Mouse (Mus musculus) heart, adult 2 months (tissue): ENCODE results near the gene Maml2. TPM values are rescaled to one million over a fixed set of nuclear protein-coding genes. Genes with fewer than 3 reads are reported as not detected.
A peak's percentile ranks its signal among the peaks of the same experiment; 100 is the strongest.

Experiments
- DNase-seq, 2 experiments: peaks; one replicate each; pipeline ENCODE4 v3.0.0; 2021
- H3K27ac ChIP-seq: fragments of 200-600 bp; 2 replicates; pipeline ENCODE4 v1.8.1; 2022
- H3K27me3 ChIP-seq: fragments of 200-500 bp; 2 replicates; pipeline ENCODE4 v1.6.1; 2012; ENCODE audit warnings: mild to moderate bottlenecking, low read length, inconsistent platforms, mixed read lengths; ENCODE audit not compliant: control insufficient read depth, insufficient read depth
- H3K36me3 ChIP-seq: fragments of 200-500 bp; 2 replicates; pipeline ENCODE4 v1.6.1; 2012; ENCODE audit warnings: low read length, inconsistent platforms; ENCODE audit not compliant: control insufficient read depth, insufficient read depth
- H3K4me1 ChIP-seq: fragments of 200-500 bp; 2 replicates; pipeline ENCODE4 v1.6.1; 2011; ENCODE audit warnings: low read length; ENCODE audit not compliant: control insufficient read depth, insufficient read depth
- H3K4me3 ChIP-seq: fragments of 200-600 bp; 2 replicates; pipeline ENCODE4 v1.8.1; 2022
- H3K79me2 ChIP-seq: fragments of 200-500 bp; replicated peaks from 2 replicates; pipeline ENCODE4 v1.6.1; 2012; ENCODE audit warnings: mild to moderate bottlenecking, inconsistent platforms, low read length, moderate library complexity, mixed read lengths; ENCODE audit not compliant: control insufficient read depth, insufficient read depth
- H3K9ac ChIP-seq: fragments of 200-500 bp; 2 replicates; pipeline ENCODE4 v1.6.1; 2012; ENCODE audit warnings: low read depth, mild to moderate bottlenecking, control low read depth, inconsistent platforms, low read length, mixed read lengths
- CTCF ChIP-seq: fragments of 200-600 bp; IDR thresholded peaks from 2 replicates; pipeline ENCODE4 v1.8.1; 2022; ENCODE audit warnings: antibody characterized with exemption, mild to moderate bottlenecking, moderate library complexity
- EP300 ChIP-seq: fragments of 200-500 bp; IDR thresholded peaks from 2 replicates; pipeline ENCODE4 v1.6.1; 2011; ENCODE audit warnings: low read depth, low read length, control low read depth; ENCODE audit not compliant: insufficient read depth
- POLR2A ChIP-seq: fragments of 200-500 bp; IDR thresholded peaks from 2 replicates; pipeline ENCODE4 v1.6.1; 2011; ENCODE audit warnings: mild to moderate bottlenecking, low read depth, low read length, control low read depth; ENCODE audit not compliant: insufficient read depth
- WGBS: fragments of 180-500 bp; shearing (Covaris S2); methylation state at CpG from one replicate; pipeline ENCODE4 v1.1.7; 2018; 5-methylcytosine and 5-hydroxymethylcytosine counted together
- intact Hi-C: fragments of 180-260 bp; cut with DNase I; formaldehyde crosslinking; loops from one replicate; pipeline ENCODE4 v1.15.1; 2025
- polyA plus RNA-seq: library from polyadenylated mRNA; depleted of rRNA; stranded (reverse); fragments of >200 nt; gene quantifications from 2 replicates; pipeline ENCODE4 v1.2.3, GENCODE M21; 2012
- total RNA-seq, 2 experiments: library from RNA; stranded (reverse); gene quantifications; 2 replicates each; pipeline ENCODE4 v1.2.3; 2021

Gene Maml2
- total and polyA plus RNA-seq, 3 experiments: 4.8 to 6.5 (median 5.7) TPM

GRCm38 (mm10) chr9:13430302-13430701, 132.5 kb downstream of the Maml2 start:
- no peaks in the 10 kb centered on the region for H3K27me3 ChIP-seq
- 26% methylated on average over 6 of the region's 6 CpGs for WGBS
- H3K4me1 ChIP-seq: peaks cover 19% of the 10 kb centered on the region
- TF ChIP-seq CTCF: no peak
- TF ChIP-seq POLR2A: no peak
- TF ChIP-seq EP300: no peak
- H3K36me3 ChIP-seq: peaks cover 17% of the 10 kb centered on the region
- intact Hi-C loops: no loop called here
- DNase-seq: peak in 1 of 2 experiments; percentile 42
- no peak overlapping the region for H3K9ac ChIP-seq
- H3K27ac ChIP-seq: peak overlapping the region; percentile 40
- H3K4me3 ChIP-seq: no peak overlapping the region
- H3K79me2 ChIP-seq: no peaks in the 10 kb centered on the region; the same call in 1 of the 2 replicates

- Histone ChIP-seq H3K4me1 (peaks cover 16% of the 10 kb centered on the region), H3K79me2 (no peaks in the 10 kb centered on the region; the same call in 1 of the 2 replicates), H3K4me3 (no peak overlapping the region), H3K9ac (no peak overlapping the region), H3K27ac (peak overlapping the region; percentile 40), H3K27me3 (no peaks in the 10 kb centered on the region), H3K36me3 (peaks cover 16% of the 10 kb centered on the region)
- no peak for DNase-seq
- intact Hi-C loops: no loop called here
- no peak for TF ChIP-seq EP300
- no peak for TF ChIP-seq POLR2A
- no peak for TF ChIP-seq CTCF
Measured at GRCm38 (mm10) chr9:13430744-13431143, 133.0 kb downstream of the Maml2 start.

- WGBS: 89% methylated on average over 3 of the region's 3 CpGs
- Histone ChIP-seq H3K4me3 (no peak overlapping the region), H3K9ac (no peak overlapping the region), H3K27ac (no peak overlapping the region), H3K27me3 (no peaks in the 10 kb centered on the region), H3K79me2 (no peaks in the 10 kb centered on the region; the same call in 1 of the 2 replicates), H3K36me3 (peaks cover 8% of the 10 kb centered on the region), H3K4me1 (peaks cover 12% of the 10 kb centered on the region)
- TF ChIP-seq EP300 (no peak), POLR2A (no peak), CTCF (no peak)
- intact Hi-C loops: no loop called here
- no peak for DNase-seq
Measured at GRCm38 (mm10) chr9:13431646-13432045, 133.9 kb downstream of the Maml2 start.

GRCm38 (mm10) chr9:13433501-13434090, 135.8 kb downstream of the Maml2 start:
- H3K27me3 ChIP-seq: no peaks in the 10 kb centered on the region
- 72% methylated on average over 6 of the region's 6 CpGs for WGBS
- TF ChIP-seq CTCF (no peak), EP300 (no peak), POLR2A (no peak)
- no peak overlapping the region for H3K27ac ChIP-seq
- no peaks in the 10 kb centered on the region; the same call in 1 of the 2 replicates for H3K79me2 ChIP-seq
- peaks cover 11% of the 10 kb centered on the region for H3K4me1 ChIP-seq
- intact Hi-C loops: no loop called here
- H3K36me3 ChIP-seq: peaks cover 8% of the 10 kb centered on the region; the same call in 1 of the 2 replicates
- H3K4me3 ChIP-seq: no peak overlapping the region
- no peak for DNase-seq
- H3K9ac ChIP-seq: no peak overlapping the region

GRCm38 (mm10) chr9:13440911-13441310, 143.2 kb downstream of the Maml2 start:
- Histone ChIP-seq H3K36me3 (no peaks in the 10 kb centered on the region; the same call in 1 of the 2 replicates), H3K79me2 (no peaks in the 10 kb centered on the region; the same call in 1 of the 2 replicates), H3K27me3 (no peaks in the 10 kb centered on the region), H3K4me1 (peaks cover 12% of the 10 kb centered on the region), H3K9ac (no peak overlapping the region), H3K27ac (no peak overlapping the region), H3K4me3 (no peak overlapping the region)
- no peak for DNase-seq
- intact Hi-C loops: loop anchor here (5.0 kb wide), 2 partner anchors 144 to 211 kb away; partner anchors contain the start of gene Maml2
- WGBS: 82% methylated on average over 6 of the region's 6 CpGs
- no peak for TF ChIP-seq POLR2A
- no peak for TF ChIP-seq EP300
- TF ChIP-seq CTCF: no peak

GRCm38 (mm10) chr9:13442012-13442735, 144.4 kb downstream of the Maml2 start:
- TF ChIP-seq EP300 (0 out of 2 replicates have a peak, but pooled peaks have one; percentile 45), CTCF (no peak), POLR2A (no peak)
- peaks cover 12% of the 10 kb centered on the region for H3K4me1 ChIP-seq
- H3K9ac ChIP-seq: no peak overlapping the region
- no peaks in the 10 kb centered on the region for H3K27me3 ChIP-seq
- intact Hi-C loops: loop anchor here (5.0 kb wide), 2 partner anchors 145 to 210 kb away; partner anchors contain the start of gene Maml2
- peak; percentile 41 to 48 for DNase-seq
- no peak overlapping the region for H3K4me3 ChIP-seq
- 31% methylated on average over 13 of the region's 13 CpGs for WGBS
- H3K36me3 ChIP-seq: no peaks in the 10 kb centered on the region; the same call in 1 of the 2 replicates
- H3K27ac ChIP-seq: peak overlapping the region; percentile 57
- H3K79me2 ChIP-seq: no peaks in the 10 kb centered on the region; the same call in 1 of the 2 replicates
